Mouse (Mus musculus) erythroblast, embryonic 14.5 days (primary cell): Measurements from ENCODE around the gene Kpna1.
"Not testable (repeated sequence)": the region's sequence is repeated elsewhere in the genome, so short reads cannot be mapped to it uniquely, and the experiment has no call there.

Experiments used
- GATA1 ChIP-seq: IDR thresholded peaks from 2 replicates; pipeline ENCODE4 v1.6.1; 2012; ENCODE audit warnings: low read length, inconsistent platforms, mixed read lengths
- TAL1 ChIP-seq: IDR thresholded peaks from 3 replicates; pipeline ENCODE4 v1.6.1; 2012; ENCODE audit warnings: low read length, inconsistent platforms, mixed read lengths

- TF ChIP-seq GATA1, TAL1: not testable (repeated sequence)
Observed at GRCm38 (mm10) chr16:35978450-35978849, at the start of gene Kpna1.
